Mouse (Mus musculus) kidney, embryonic 15.5 days (tissue): ENCODE measurements at regions not wholly inside any gene's neighbourhood (a gene's known extent, or its start where the extent isn't known, plus 50 kb on each side); places are given as distances from the start of the nearest gene placed in this dataset.
"Not testable (repeated sequence)": the region's sequence is repeated elsewhere in the genome, so short reads cannot be mapped to it uniquely, and the experiment has no call there.

Experiments
- ATAC-seq: fragments of 200-750 bp; cut with Nextera tagmentation; replicated peaks from 2 replicates; pipeline ENCODE4 v1.8.0; 2017; ENCODE audit warnings: moderate TSS enrichment; ENCODE audit not compliant: low FRiP score
- H3K27ac ChIP-seq: fragments of 300-500 bp; sonication (generic); 2 replicates; pipeline ENCODE4 v1.5.1; 2015; ENCODE audit warnings: mild to moderate bottlenecking, inconsistent platforms
- H3K27me3 ChIP-seq: fragments of 300-500 bp; sonication (generic); 2 replicates; pipeline ENCODE4 v1.6.1; 2015; ENCODE audit warnings: inconsistent platforms
- H3K36me3 ChIP-seq: fragments of 300-500 bp; sonication (generic); 2 replicates; pipeline ENCODE4 v1.6.1; 2015; ENCODE audit warnings: inconsistent platforms
- H3K4me1 ChIP-seq: fragments of 300-500 bp; sonication (generic); 2 replicates; pipeline ENCODE4 v1.6.1; 2015; ENCODE audit warnings: inconsistent platforms
- H3K4me2 ChIP-seq: fragments of 300-500 bp; sonication (generic); 2 replicates; pipeline ENCODE4 v1.6.1; 2015; ENCODE audit warnings: moderate library complexity, mild to moderate bottlenecking, inconsistent platforms
- H3K4me3 ChIP-seq: fragments of 300-500 bp; sonication (generic); replicated peaks from 2 replicates; pipeline ENCODE4 v1.5.1; 2015; ENCODE audit warnings: mild to moderate bottlenecking, inconsistent platforms
- H3K9ac ChIP-seq: fragments of 300-500 bp; sonication (generic); 2 replicates; pipeline ENCODE4 v1.6.1; 2015; ENCODE audit warnings: mild to moderate bottlenecking, inconsistent platforms
- H3K9me3 ChIP-seq: fragments of 300-500 bp; sonication (generic); replicated peaks from 2 replicates; pipeline ENCODE4 v1.6.1; 2016; ENCODE audit warnings: inconsistent platforms
- WGBS: fragments of 180-500 bp; shearing (Covaris S2); methylation state at CpG from one replicate; pipeline ENCODE4 v1.1.7; 2015; ENCODE audit warnings: mixed read lengths; 5-methylcytosine and 5-hydroxymethylcytosine counted together

- WGBS: 28% methylated on average over 3 of the region's 3 CpGs
- H3K4me3 ChIP-seq: no peak overlapping the region
- H3K27ac ChIP-seq: no peak overlapping the region
- no peaks in the 10 kb centered on the region for H3K9me3 ChIP-seq
- H3K4me1 ChIP-seq: peaks cover 33% of the 10 kb centered on the region
- H3K36me3 ChIP-seq: no peaks in the 10 kb centered on the region
- H3K27me3 ChIP-seq: no peaks in the 10 kb centered on the region
- H3K4me2 ChIP-seq: no peak overlapping the region
- H3K9ac ChIP-seq: no peak overlapping the region
- no peak for ATAC-seq
These were observed 105.7 kb upstream of the Syt13 start for GRCm38 (mm10) chr2:92809226-92809625.

- no peak overlapping the region for H3K27ac ChIP-seq
- WGBS: 77% methylated on average over 4 of the region's 4 CpGs
- no peak for ATAC-seq
- no peak overlapping the region for H3K4me2 ChIP-seq
- H3K9ac ChIP-seq: no peak overlapping the region
- H3K36me3 ChIP-seq: no peaks in the 10 kb centered on the region
- H3K9me3 ChIP-seq: no peaks in the 10 kb centered on the region
- peaks cover 28% of the 10 kb centered on the region for H3K4me1 ChIP-seq
- no peak overlapping the region for H3K4me3 ChIP-seq
- H3K27me3 ChIP-seq: no peaks in the 10 kb centered on the region
These were observed 105.1 kb upstream of the Syt13 start for GRCm38 (mm10) chr2:92809681-92810323.

GRCm38 (mm10) chr2:92810956-92811355, 103.9 kb upstream of the Syt13 start:
- not testable (repeated sequence) for H3K27me3 ChIP-seq, H3K36me3 ChIP-seq
- WGBS: 10% methylated on average over 6 of the region's 6 CpGs

GRCm38 (mm10) chr2:92813028-92813427, 101.9 kb upstream of the Syt13 start:
- Histone ChIP-seq H3K27me3 (no peaks in the 10 kb centered on the region), H3K27ac (no peak overlapping the region), H3K4me3 (no peak overlapping the region), H3K4me2 (no peak overlapping the region), H3K4me1 (0 out of 2 replicates have a peak, but pooled peaks cover 6% of the 10 kb centered on the region), H3K9me3 (no peaks in the 10 kb centered on the region), H3K9ac (no peak overlapping the region), H3K36me3 (no peaks in the 10 kb centered on the region)
- 68% methylated on average over 11 of the region's 11 CpGs for whole genome bisulfite sequencing
- no peak for ATAC-seq

More at GRCm38 (mm10) chr2:92810956-92811355, 103.9 kb upstream of the Syt13 start:
- peaks cover 19% of the 10 kb centered on the region for H3K4me1 ChIP-seq
- not testable (repeated sequence) for H3K9ac ChIP-seq, ATAC-seq, H3K4me2 ChIP-seq, H3K27ac ChIP-seq, H3K9me3 ChIP-seq, H3K4me3 ChIP-seq

- no peaks in the 10 kb centered on the region for H3K9me3 ChIP-seq
These were observed 95.3 kb upstream of the Syt13 start for GRCm38 (mm10) chr2:92819586-92819985.

GRCm38 (mm10) chr2:92824325-92824724, 90.6 kb upstream of the Syt13 start:
- H3K9me3 ChIP-seq: no peaks in the 10 kb centered on the region
- 83% methylated on average over 1 of the region's 1 CpGs for WGBS
- H3K9ac ChIP-seq: no peak overlapping the region
- no peak for ATAC-seq
- no peaks in the 10 kb centered on the region for H3K36me3 ChIP-seq
- no peaks in the 10 kb centered on the region for H3K27me3 ChIP-seq
- H3K4me3 ChIP-seq: no peak overlapping the region
- peaks cover 24% of the 10 kb centered on the region for H3K4me1 ChIP-seq
- no peak overlapping the region for H3K27ac ChIP-seq
- H3K4me2 ChIP-seq: no peak overlapping the region

More at GRCm38 (mm10) chr2:92819586-92819985, 95.3 kb upstream of the Syt13 start:
- H3K36me3 ChIP-seq: no peaks in the 10 kb centered on the region
- H3K9ac ChIP-seq: no peak overlapping the region
- H3K4me3 ChIP-seq: no peak overlapping the region
- H3K4me2 ChIP-seq: no peak overlapping the region
- no peak overlapping the region for H3K27ac ChIP-seq
- no peak for ATAC-seq
- peaks cover 2% of the 10 kb centered on the region for H3K4me1 ChIP-seq
- H3K27me3 ChIP-seq: no peaks in the 10 kb centered on the region
- 73% methylated on average over 6 of the region's 6 CpGs for WGBS

GRCm38 (mm10) chr2:92825395-92825794, 89.5 kb upstream of the Syt13 start:
- Histone ChIP-seq H3K9ac (no peak overlapping the region), H3K4me1 (peaks cover 34% of the 10 kb centered on the region), H3K36me3 (no peaks in the 10 kb centered on the region), H3K27me3 (no peaks in the 10 kb centered on the region), H3K9me3 (no peaks in the 10 kb centered on the region), H3K4me2 (peak overlapping the region; percentile 23; the same call in 1 of the 2 replicates), H3K4me3 (no peak overlapping the region), H3K27ac (0 out of 2 replicates have a peak overlapping the region, but pooled peaks have one; percentile 6)
- ATAC-seq: no peak
- WGBS: 5% methylated on average over 6 of the region's 6 CpGs

- WGBS: 43% methylated on average over 2 of the region's 2 CpGs
- no peak for ATAC-seq
- no peaks in the 10 kb centered on the region for H3K27me3 ChIP-seq
These were observed 84.8 kb upstream of the Syt13 start for GRCm38 (mm10) chr2:92830134-92830533.

GRCm38 (mm10) chr2:92831784-92832183, 83.1 kb upstream of the Syt13 start:
- no peak for ATAC-seq
- Histone ChIP-seq H3K4me2 (no peak overlapping the region), H3K36me3 (no peaks in the 10 kb centered on the region), H3K4me3 (no peak overlapping the region), H3K27ac (no peak overlapping the region), H3K4me1 (peaks cover 13% of the 10 kb centered on the region), H3K9me3 (no peaks in the 10 kb centered on the region), H3K27me3 (no peaks in the 10 kb centered on the region), H3K9ac (no peak overlapping the region)
- WGBS: 57% methylated on average over 7 of the region's 7 CpGs

More at GRCm38 (mm10) chr2:92830134-92830533, 84.8 kb upstream of the Syt13 start:
- Histone ChIP-seq H3K27ac (no peak overlapping the region), H3K9ac (no peak overlapping the region), H3K9me3 (no peaks in the 10 kb centered on the region), H3K4me1 (peaks cover 26% of the 10 kb centered on the region), H3K4me2 (no peak overlapping the region), H3K36me3 (no peaks in the 10 kb centered on the region), H3K4me3 (no peak overlapping the region)

GRCm38 (mm10) chr2:92836203-92836602, 78.7 kb upstream of the Syt13 start:
- ATAC-seq: no peak
- Histone ChIP-seq H3K36me3 (no peaks in the 10 kb centered on the region), H3K27me3 (no peaks in the 10 kb centered on the region), H3K9me3 (no peaks in the 10 kb centered on the region), H3K4me1 (peaks cover 11% of the 10 kb centered on the region; the same call in 1 of the 2 replicates), H3K4me2 (no peak overlapping the region), H3K27ac (no peak overlapping the region), H3K9ac (no peak overlapping the region), H3K4me3 (no peak overlapping the region)
- WGBS: 80% methylated on average over 4 of the region's 4 CpGs

- H3K27ac ChIP-seq: no peak overlapping the region
- ATAC-seq: no peak
- no peak overlapping the region for H3K9ac ChIP-seq
- H3K27me3 ChIP-seq: 0 out of 2 replicates have a peak, but pooled peaks cover 5% of the 10 kb centered on the region
- H3K4me2 ChIP-seq: no peak overlapping the region
- peaks cover 18% of the 10 kb centered on the region for H3K4me1 ChIP-seq
- WGBS: 77% methylated on average over 5 of the region's 5 CpGs
- no peaks in the 10 kb centered on the region for H3K9me3 ChIP-seq
- H3K36me3 ChIP-seq: no peaks in the 10 kb centered on the region
- no peak overlapping the region for H3K4me3 ChIP-seq
These were observed 76.9 kb upstream of the Syt13 start for GRCm38 (mm10) chr2:92838012-92838411.

- no peaks in the 10 kb centered on the region for H3K9me3 ChIP-seq
- H3K36me3 ChIP-seq: no peaks in the 10 kb centered on the region
- WGBS: 23% methylated on average over 4 of the region's 4 CpGs
- peaks cover 29% of the 10 kb centered on the region for H3K4me1 ChIP-seq
- H3K27ac ChIP-seq: no peak overlapping the region
- no peak for ATAC-seq
- H3K27me3 ChIP-seq: 0 out of 2 replicates have a peak, but pooled peaks cover 5% of the 10 kb centered on the region
- H3K4me3 ChIP-seq: no peak overlapping the region
- no peak overlapping the region for H3K4me2 ChIP-seq
- H3K9ac ChIP-seq: no peak overlapping the region
These were observed 74.9 kb upstream of the Syt13 start for GRCm38 (mm10) chr2:92840009-92840408.

- H3K9me3 ChIP-seq: no peaks in the 10 kb centered on the region
These were observed 73.3 kb upstream of the Syt13 start for GRCm38 (mm10) chr2:92841626-92842025.

More at GRCm38 (mm10) chr2:92841626-92842025, 73.3 kb upstream of the Syt13 start:
- Histone ChIP-seq H3K4me1 (peaks cover 39% of the 10 kb centered on the region), H3K4me3 (no peak overlapping the region), H3K4me2 (no peak overlapping the region), H3K36me3 (no peaks in the 10 kb centered on the region), H3K27me3 (0 out of 2 replicates have a peak, but pooled peaks cover 5% of the 10 kb centered on the region), H3K27ac (no peak overlapping the region), H3K9ac (no peak overlapping the region)
- 0 out of 2 replicates have a peak, but pooled peaks have one; percentile 26 for ATAC-seq
- 49% methylated on average over 3 of the region's 3 CpGs for WGBS
